Mouse (Mus musculus) stomach, postnatal 0 days (tissue): Measurements from ENCODE around the gene Gas2l2.

Source experiments
- CTCF ChIP-seq: IDR thresholded peaks from 2 replicates; pipeline ENCODE4 v1.5.1; 2016; ENCODE audit warnings: antibody characterized with exemption, low read depth, mild to moderate bottlenecking, moderate library complexity
- EP300 ChIP-seq: optimal IDR thresholded peaks from 2 replicates; pipeline ENCODE3; 2016; ENCODE audit warnings: antibody characterized with exemption

GRCm38 (mm10) chr11:83382876-83383531 lies 46.3 kb downstream of the Gas2l2 start:
- TF ChIP-seq EP300 (no peak), CTCF (no peak)
